Mouse (Mus musculus) thymus, postnatal 4 days (tissue): ENCODE results near the gene Mbnl2.

ENCODE experiments used
- DNase-seq: peaks from one replicate; pipeline ENCODE4 v3.0.0; 2021

Mbnl2 gene

DNA sequence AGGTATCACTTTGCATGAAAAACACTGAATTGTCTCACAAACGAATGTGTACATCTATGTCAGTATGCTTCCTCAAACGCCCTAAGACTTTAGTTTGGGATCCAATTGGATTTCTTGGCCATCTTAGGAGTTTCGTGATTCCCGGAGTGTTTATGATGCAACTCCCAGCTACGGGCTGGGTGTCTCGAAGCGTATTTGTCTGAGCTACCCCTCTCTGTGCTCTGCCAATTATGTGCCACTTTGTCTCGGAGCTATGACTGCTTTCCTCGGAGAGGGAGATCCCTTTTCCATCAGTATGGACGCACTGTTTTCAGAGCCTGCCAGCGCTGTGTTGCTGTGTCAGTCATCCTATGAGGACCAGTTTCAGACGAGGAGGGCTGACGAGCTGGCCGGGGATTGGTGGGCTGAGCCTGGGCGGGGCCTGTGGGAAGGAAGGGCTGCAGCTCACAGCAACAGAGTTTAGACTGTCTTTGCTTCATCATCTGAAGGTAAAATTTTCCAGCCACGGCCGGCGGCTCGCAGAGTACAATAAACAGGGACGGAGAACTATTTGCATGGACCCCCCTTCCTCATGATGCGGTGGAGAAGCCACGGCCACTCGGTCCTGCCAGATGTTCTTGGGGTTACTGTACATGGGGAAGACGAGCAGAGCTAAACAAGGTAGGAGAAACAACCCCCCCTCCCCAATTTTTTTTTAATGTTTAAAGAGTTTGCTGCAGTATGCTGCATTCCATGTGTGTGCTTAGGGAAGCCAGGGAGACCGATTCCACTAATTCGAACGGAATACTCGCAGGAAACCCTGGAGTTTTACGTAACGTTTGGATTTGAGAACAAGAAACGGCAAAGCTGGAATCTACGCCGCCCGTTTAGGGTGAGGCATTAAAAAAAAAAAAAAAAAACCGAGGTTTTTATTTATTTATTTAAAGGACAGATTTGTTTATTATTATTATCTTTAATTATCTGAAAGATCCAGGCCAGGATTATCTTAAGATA is at the start of gene Mbnl2:
Gene Mbnl2 (plus strand): TSS at position 424 of the 993 bp plus-strand sequence.
- peak; percentile 94 for DNase-seq

DNA sequence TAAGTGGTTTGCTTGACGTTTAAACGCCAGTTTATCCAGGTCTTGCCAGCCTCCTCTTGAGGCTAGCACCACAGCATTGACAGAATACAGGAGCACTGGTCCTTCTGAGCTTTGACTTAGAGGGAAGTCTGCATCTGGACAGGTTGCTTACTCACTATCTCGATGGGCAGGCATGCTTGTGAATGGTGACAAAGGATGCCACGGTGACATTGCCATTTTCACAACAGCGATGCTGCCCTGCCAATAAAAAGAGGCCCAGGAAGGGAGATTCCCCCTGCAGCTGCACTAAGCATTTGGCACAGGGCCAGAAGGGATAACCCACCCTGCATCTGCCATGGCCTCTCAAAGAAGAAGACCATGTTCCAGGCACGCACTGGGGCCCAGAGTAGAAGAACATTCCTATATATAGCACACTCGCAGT is 43.4 kb upstream of the Mbnl2 start:
- DNase-seq = no peak

DNA sequence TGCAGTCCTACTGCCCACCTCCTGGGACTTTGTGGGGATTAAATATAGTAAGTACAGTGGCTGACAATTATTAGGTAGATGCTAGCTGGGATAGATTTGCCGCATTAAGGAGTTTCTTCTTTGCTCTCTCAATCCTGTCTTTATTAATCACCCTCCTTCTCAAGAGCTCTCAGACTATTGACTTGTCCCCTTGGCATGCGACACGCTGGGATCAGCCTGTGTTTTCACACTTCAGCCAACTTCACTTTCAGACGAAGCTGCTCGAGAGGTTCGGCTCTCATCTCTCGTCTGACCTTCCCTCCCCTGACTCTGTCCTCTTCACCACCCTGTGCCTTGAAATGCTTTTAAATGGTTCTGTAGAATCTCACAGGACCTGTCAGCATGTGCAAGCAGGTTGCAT is 39.9 kb upstream of the Mbnl2 start:
- no peak for DNase-seq

DNA sequence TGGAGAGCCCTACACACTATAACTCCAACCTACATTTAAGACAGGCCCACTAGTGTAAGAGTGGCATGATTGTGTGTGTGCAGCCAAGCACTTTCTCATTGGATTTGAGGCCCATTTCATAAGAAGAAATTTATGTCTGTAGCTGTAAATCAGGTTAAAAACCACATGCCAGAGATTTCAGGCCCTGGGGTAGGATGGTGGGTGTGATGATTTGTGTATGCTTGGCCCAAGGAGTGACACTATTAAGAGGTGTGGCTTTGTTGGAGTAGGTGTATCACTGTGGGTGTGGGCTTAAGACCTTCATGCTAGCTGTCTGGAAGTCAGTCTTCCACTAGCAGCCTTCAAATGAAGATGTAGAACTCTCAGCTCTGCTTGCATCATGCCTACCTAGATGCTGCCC is 37.0 kb upstream of the Mbnl2 start:
- no peak for DNase-seq

DNA sequence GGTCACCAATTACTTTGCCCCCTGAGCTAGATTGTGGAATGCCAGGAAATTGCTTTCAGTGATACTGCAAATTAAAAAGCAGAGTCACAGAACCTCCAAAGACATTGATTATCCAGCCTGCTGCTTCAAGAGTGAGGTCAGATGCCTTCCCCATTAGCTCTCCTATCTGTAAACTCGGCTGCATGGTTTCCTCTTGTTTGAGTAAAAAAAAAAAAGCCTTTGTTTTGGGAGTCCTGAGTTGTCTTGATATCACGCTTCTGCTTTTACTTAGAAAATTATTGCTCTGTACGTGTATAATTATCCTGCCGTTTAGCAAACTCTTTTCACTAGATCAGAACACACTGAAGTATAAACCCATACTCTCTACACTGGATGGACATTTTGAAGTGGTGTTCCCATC is 35.3 kb upstream of the Mbnl2 start:
- DNase-seq = no peak

DNA sequence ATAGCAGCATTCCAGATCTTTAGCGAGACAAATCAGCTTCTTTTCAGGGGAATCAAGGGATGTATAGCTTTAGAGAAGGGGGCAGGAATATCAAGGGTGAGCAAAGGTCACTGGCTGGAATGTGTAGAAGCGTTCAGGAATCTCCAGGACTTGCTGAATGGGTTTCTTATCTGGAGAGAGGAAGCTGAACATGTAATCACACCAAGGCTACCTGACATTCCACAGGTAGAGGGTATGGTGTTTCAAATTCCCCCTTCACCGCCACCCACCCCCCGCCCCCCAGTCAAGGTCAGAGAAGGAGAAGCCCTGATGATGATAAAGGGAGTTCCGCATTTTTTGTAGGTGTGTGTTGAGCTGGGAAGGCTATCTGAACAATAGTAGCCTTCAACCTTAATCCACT is 32.8 kb upstream of the Mbnl2 start:
- no peak for DNase-seq

DNA sequence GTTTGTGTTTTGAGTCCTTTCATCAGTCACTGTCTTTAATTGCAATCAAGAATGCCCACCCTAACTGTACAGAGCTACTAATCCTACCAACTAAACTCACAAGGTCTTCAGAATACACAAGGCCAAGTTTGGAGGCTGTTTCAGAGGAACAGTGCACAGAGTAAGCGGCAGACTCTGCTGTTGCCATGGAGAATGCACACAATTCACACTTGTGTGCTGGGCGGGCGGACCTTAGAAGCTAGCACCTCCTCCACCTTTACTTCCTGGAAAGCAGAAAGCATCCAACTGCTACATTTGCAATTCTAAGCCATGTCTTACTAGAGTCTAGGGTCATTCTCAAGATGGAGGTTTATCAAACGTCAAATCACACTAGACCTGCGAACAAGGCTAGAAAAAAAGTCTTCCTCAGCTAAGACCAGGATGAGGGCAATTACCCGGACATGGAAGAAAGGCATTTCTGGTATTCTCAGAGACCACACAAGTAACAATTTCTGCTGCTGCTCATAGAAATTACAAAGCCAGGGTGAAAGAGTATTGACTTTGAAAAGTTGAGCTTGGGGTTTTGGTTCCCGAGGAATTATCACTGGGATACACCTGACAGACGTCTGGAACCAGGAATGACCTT is 30.3 kb upstream of the Mbnl2 start:
- no peak for DNase-seq

DNA sequence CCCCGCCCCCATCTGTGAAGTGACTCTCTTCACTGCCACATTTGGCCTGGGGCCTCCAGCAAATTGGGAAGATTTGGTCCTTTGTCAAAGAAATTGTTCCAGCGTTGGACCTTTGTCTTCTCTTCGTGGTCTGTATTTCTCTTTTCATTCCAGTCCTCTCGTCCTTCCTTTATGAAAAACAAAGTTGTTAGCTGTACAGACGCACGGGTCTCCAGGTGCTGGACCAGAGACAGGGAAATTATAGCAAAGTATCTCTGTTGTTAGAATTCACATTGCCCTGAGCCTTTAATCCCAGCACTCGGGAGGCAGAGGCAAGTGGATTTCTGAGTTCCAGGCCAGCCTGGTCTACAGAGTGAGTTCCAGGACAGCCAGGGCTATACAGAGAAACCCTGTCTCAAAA is 22.1 kb upstream of the Mbnl2 start:
- no peak for DNase-seq

DNA sequence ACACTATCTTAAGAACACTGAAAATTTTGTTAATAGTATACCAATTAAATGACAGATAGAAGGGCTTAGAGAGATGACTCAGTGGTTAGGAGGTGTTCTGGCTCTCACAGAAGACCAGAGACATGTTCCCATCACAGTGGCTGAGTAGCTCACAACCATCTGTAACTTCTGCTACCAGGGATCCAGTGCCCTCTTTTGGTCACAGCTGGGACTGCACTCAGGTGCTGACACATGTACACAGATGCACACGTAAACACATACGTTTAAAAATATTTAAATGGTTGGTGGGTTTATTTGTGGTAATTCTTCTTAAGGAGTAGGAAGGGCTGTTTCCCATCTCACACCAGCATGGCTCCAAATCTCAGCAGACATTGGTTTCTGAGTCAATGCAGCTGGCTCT is 19.3 kb upstream of the Mbnl2 start:
- DNase-seq = peak; percentile 15

DNA sequence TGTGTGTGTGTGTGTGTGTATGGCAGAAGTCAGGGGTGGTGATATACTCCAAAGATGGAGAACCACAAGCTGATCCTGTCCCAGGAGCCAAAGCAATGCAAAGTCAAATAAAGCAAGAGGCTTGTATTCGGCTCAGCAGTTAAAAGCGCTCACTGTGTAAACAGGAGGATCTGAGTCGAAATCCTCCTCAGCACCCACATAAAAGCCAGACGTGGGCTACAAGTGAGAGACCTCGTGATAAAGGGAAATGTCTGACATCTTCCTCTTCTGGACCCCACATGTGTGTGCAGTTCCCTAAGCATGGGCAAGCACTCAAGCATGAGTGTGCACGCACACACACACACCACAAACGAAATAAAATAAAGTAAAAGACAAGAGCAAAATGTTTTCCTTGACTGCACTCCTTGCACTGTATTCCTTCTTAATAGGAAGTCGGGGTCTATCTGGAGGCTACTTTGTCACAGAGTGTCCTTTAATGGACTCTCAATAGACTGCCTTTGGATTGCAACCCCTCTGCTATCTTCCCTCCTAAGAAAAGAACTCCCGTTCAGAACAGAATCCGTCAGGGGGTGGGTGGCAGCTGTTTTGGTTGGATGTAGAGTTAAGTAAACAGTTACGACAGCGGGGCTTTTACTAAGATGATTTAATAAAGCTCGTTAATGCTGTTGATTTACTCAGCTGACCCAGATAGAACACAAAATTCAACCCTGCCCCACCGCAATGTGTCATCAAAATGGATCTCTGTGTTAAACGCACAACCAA is 18.7 kb upstream of the Mbnl2 start:
- DNase-seq = no peak

DNA sequence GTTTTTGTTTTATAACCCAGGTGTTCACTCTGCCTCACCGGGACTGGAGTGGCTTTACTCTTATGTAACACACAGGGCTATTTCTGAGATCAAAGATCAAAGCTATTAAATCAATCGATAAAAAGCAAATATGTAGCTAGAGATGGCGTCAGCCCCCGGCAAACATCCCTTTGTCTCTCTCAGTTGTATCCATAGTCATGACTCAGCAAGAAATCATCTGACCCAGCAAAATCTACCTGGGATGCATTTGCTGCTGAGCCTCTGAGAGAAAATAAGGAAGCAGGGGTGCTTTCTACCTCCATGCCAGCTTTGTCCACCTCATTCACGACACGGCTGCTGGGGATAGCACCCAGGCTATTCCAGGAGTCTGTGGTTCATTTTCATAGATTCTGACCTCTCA is 18.0 kb upstream of the Mbnl2 start:
- no peak for DNase-seq

DNA sequence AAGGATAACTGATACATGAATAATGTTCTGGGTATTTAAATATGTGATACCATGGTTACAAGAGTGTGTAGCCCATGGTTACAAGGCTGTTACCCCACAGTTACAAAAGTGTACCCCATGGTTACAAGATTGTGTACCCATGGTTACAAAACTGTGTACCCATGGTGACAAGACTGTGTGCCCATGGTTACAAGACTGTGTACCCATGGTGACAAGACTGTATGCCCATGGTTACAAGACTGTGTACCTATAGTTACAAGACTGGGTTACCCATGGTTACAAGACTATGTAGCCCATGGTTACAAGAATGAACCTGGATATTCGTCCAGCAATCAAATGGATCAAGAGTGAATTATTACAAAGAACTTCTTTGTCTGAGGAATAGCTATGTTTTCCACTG is 16.0 kb upstream of the Mbnl2 start:
- no peak for DNase-seq

DNA sequence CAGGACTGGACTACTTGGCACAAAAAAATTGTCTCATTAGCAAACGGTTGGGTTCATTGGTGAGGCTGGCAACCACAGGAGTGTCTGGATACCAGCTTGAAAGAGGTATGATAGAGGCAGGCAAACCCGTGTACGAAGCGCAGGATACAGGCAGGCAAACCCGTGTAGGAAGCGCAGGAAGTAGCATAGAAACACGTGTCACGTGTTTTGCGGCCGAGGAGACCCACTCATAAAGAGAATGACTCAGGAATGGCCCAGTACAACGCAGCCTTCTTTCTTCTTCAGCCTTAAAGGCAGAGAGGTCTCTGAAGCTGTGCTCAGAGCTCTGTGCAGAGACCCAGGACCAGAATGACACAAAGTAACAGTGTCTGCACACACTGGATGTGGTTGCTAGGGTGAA is 13.9 kb upstream of the Mbnl2 start:
- no peak for DNase-seq

DNA sequence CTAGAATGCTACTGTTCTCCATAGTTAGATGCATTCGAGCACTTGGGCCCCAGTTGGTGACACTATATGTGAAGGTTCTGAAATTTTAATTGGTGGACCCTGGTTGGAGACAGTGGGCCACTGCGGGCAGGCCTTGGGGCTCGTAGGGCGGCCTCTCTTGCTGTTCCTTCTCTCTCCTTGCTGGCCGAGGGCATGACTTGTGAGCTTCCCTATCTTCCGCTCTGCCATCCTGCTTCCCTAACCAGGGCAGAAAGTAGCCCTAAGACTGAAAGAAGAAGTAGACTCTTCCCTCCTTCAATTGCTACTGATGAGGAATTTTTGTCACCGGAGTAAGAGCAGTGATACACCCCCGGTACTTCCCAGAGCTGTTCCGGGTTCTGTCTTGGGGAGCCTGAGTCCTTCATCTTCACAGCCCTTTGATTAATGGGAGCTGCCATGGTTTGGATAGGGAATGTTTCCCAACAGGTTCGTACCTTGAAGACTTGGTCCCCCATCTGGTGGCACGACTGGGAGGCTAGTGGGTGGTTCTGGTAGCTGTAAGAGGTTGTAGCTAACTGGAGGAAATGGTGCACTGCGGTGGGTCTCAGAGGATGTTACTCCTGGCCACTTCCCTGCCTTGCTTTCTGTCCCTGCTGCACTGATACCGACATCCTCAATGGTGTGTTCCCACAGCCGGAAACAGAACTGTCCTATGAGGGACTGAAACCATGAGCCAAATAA is 12.6 kb upstream of the Mbnl2 start:
- no peak for DNase-seq

DNA sequence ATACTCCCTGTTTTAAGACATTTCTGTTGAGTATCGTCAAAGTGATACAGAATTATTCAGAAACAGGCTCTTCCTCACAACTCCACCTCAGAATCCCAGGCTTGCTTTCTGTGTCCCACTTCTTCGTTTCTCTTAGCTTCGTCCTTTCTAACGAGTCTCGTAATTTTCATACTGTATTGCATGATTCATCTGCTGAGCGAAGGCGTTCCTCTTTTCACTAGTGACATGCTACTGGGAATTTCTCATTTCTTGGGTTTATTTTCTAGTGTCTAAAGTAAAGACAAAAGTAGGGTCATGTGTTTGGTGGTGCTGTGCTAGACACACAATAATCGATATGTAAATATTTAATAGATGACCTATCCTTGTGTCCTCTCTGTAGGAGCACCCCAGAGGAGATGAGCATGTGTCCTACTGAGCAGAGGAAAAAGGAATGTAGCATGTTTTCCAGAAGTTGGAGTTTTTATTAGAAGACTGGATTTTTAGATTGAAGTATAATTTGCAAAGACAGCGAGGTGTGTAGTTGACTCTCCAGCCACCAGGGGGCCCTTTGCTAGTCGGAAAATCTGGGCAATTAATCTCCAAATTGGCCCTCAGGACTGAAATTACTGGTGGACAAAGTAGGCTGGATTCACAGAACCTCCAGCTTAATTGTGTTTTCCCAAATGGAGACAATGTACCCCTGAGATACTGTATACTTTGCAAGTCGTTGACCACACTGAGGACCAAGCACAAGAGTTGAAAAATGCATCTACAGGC is 11.9 kb upstream of the Mbnl2 start:
- peak; percentile 77 for DNase-seq

DNA sequence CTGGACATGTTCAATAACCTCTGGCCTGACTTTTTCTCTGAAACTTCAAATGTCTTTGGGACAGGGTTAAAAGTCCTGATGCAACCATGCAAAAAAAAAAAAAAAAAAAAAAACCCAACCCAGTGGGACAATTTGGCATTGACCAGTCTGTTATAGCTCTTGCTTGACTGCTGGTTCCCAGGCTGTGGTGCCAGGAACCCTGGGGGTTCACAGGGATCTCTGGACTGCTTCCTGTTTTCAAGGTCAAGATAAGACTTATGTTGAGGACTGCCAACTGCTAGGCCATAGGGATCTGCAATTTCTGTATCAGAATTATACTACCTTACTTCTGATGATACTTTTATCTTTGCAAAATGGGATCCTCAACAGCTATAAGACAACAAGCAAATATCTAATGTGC is 9.6 kb upstream of the Mbnl2 start:
- DNase-seq = no peak

DNA sequence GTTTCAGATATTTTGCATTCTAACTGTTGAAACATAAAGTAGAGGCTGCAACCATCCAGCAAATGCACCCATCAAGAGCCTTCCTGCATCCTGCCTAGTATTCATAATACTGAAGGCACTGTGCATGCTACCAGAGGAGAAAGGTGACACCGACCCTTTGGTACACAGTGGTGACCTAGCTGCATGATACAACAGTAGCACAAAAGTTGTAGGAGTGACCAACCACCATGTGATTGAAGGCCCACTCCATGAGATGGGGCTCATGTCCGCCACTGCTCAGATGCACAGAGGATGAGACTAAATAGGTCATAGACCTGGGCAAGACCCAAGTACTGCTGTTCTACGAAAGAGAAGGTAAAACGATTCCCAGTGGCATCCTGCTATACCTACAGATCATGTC is 8.3 kb upstream of the Mbnl2 start:
- DNase-seq = no peak

DNA sequence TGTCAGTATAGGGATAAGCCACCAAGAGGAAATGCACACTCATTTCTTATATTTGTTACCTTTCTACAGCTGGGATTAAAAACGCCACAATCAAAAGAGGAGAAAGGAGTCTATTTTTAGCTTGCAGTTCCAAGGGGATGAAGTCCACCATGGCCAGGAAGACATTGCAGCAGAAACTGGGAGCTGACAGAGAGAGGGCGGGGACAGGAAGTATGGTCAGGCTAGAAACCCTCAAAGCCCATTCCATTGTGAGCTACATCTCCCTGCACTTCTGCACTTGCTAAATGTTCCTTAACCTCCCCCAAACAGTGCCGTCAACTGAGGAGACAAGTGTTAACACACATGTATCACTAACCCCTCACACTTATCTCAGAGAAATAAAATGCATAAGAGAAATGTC is 5.4 kb upstream of the Mbnl2 start:
- no peak for DNase-seq

DNA sequence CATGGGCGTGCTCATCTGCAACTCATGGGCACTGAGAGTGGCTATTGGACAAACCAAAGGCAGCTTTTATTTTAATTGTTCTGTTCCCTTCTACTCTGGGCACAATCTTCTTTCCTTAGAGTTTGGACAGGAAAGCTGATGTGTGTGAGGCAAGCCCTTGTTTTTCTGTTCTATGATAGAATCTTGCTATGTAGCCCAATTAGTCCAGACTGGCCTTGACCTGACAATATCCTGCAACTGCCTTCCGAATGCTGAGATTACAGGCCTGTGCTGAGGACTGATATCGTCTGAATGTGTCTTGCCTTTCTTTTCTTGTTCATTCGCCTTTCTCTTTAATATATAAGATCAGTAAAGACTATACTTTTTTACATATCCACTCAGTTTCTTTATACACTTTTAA is 4.8 kb upstream of the Mbnl2 start:
- DNase-seq = no peak

DNA sequence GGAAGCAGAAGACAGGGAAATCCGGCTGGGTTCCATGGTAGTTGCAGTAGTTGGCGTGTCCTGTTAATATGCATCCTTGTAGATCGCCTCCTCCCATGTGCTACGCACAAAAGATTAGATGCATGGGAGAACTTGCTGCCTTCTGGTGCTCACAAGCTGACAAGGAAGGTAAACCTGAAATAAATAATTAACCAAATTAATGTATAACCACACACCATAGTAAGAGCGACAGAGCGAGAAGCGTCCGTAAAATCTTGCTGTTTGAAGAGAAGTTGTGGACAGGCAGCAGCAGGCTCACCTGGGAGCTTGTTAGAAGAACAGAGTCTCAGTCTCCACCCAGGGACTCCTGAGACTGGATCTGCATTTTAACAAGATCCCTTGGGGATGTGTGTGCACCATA is 4.4 kb upstream of the Mbnl2 start:
- no peak for DNase-seq

DNA sequence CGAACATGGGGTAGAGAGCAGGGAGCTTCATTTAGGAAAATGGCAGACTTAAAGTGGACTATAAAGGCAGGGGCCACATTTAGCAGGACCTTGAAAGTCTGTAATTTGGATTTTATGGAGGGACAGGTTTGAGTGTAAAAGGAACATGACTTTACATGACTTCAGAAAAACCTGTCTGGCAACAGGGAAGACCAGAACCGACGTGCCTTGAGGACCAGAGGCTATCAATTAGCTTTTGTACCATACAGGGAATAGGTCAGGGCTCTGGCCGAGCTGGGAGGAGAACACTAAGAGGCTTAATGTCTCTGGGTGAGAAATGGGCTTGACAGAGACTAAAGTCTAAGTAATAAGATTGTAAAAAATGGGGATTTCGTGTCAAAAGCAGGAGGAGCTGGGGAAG is 1.7 kb upstream of the Mbnl2 start:
- no peak for DNase-seq

DNA sequence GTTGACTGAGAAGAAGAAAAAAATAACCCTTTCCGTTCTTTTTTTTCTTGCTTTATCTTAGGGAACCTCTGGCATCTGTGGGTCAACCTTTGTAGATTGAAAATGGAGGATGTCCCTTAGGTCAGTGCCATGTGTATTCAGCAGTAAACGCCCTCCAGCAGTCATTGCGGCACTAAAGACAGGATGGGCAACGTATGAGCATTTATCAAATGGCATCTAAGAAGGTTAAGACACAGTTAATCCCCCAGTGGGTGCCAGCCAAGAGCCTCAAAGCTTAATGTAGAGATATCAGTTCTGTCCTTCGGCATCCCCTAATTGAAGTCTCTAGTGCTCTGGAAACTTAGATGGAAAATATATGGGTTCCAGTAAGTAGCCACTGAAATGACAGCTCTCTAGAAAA is 723 bp upstream of the Mbnl2 start:
- no peak for DNase-seq
